Mouse (Mus musculus) cerebellum, postnatal 25 days (tissue): ENCODE data around the gene Gm5105.

Experiments
- DNase-seq, 2 experiments: peaks; one replicate each; pipeline ENCODE4 v3.0.0; 2021; ENCODE audit warnings: mixed read lengths in 2 of 2

The Gm5105 gene

GRCm38 (mm10) chr3:138066348-138066856 is 786 bp downstream of the Gm5105 start:
- DNase-seq: peak; percentile 36 to 47

GRCm38 (mm10) chr3:138065930-138066329 is 1.3 kb downstream of the Gm5105 start:
- DNase-seq: no peak

GRCm38 (mm10) chr3:138064732-138065645 is 2.2 kb downstream of the Gm5105 start, which contains the start of gene 1110002E22Rik:
Gene 1110002E22Rik (plus strand): TSS chr3:138065052.
- DNase-seq: peak in 1 of 2 experiments; percentile 20

DNA sequence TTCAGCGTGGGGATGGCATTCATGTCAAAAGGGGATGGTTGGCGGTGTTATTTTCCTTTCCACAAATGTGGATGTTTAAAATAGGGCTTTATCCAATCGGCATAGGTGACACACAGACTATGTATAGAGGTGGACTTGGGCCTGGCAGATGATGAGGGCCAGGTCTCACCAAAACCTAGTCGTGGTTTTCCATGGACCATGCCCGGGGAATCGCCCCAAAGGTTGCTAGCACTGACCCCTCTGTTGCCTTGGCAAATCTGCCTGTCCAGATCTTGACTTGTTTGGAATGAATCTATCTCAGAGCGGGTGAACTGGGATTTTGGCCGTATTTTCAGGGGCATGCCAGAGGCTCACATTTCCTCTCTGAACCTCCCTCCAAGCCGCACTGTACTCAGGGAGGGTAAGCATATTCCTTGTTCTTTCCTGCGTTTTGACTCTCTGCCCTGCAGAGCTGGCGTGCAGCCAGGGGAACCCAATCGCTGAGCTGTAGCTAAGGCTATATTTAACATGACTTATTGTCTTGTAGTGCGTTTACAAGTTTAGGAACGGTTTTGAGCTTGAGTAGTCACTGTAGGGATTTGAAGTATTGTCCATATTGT is 3.4 kb downstream of the Gm5105 start:
- peak; percentile 67 to 80 for DNase-seq

DNA sequence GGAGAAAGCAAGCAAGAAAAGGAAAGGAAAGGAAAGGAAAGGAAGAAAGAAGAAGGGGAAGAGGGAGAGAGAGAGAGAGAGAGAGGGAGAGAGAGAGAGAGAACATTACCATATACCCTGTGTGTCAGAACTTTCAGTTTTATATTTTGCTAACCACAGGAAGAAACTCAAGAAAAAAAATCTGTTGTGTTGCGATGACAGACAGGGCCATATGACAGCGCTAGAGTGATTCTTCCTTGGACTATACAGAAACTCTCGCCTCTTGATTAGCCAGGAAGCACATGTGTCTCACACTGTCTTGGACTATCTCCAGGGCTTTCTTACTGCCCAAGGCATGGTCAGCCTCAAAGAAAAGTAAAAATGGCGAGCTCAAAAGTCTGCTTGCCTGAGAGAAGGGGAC is 4.5 kb downstream of the Gm5105 start:
- no peak for DNase-seq

DNA sequence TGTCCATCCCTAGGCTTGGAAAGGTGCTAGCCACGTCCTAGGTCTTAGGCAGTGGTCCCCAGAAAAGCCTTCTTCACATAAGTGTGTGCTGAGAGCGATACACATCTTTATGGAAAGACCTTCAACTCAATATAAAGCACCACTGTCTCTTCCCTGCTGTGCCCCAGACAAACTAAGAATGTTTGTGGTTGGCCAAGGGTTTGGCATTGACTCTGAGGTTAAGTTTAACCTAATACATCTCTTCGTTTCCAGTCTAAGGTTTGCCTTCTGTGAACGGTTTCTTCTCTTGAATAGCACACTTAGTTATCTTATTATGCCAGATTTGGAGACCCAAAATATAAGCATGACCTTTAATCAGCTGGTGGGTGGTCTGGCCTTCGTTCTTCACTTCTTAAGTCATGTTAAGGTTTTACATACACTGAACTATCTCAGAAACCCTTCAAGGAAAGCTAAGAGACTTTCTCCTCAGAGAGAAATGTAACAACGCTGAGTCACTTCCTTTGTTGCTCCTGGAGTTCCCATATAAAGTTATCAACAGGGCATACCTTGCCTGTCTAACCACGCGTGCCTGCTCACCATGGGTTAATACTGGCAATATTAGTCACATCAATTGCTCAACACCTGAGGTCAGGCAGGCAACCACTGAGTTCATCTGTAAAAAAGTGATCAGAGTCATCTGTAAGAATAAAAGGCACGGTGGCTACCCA is 5.8 kb downstream of the Gm5105 start:
- DNase-seq: no peak

DNA sequence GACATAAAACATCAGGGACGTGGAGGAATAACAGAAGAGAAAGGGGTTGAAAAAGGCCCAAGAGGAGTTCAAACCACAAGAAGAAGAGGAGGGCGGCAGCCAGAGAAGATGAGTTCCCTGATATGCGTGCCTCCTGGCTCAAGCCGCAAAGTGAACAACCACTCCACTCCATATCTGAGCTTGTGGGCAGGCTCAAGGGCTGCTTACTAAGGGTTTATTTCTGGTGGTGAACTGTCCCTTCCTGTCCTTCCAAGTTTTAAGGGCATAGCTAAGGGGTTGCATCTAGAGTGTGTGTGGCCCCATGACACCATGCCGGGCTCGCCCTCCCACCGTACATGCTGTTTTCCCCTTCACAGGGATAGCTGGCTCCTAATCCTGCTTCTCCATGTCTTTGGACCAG is 6.8 kb downstream of the Gm5105 start:
- no peak for DNase-seq

DNA sequence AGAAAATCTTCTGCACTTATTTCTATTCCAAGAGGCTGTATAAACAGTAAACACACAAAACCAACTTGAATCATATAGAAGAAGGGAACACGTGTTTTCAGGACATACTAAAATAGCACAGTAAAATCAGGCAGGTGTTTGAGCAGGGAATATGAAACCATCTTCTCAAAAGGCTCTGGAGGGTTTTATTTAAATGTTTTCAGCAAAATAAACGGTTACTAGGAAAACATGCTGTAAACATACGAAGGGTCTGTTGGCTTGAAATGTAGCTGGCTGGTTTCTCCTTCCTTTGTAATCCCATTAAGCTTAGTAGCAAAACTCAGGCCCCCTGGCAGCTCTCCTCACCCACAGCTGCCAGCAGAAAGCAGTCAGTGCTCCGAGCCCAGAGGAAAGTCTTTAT is 9.0 kb downstream of the Gm5105 start:
- DNase-seq: no peak

DNA sequence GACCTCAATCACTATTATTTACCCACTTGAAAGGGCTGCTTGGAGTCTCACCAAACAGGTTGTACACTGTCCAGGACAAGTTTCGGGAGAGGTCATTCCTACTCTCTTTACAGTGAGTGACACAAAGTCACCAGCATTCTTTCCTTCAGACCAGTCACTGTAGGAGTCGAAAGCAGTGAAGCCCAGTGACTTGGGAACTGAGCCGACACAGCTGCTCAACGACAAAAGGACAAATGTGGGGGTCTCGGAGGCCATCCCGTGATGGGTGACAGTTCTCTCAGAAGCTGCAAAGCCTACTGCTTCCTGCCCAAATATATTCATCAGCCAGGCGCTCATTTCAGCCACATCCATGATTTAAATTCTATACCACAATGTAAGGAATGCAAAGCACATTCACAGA is 10.2 kb downstream of the Gm5105 start:
- DNase-seq: no peak

- peak; percentile 25 to 38 for DNase-seq
Observed at GRCm38 (mm10) chr3:138053969-138054368, 13.2 kb downstream of the Gm5105 start.

DNA sequence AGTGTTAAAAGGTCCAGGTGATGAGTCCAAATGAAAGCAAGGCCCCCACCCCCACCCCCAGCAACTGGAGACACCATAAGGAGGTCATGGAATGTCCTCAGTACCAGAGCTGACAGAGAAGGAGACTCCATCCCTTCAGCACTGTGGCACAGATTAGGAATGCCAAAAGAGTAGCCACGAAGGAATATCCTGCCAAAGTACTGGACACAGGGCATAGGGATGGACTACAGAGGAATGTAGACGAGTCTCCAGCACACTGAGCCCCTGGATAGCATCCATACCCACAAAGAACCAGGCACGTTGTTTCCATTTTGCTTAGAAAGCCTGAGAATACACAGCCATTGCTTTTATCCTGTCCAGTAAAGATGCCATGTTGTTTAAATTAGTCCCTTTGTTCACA is 15.8 kb downstream of the Gm5105 start:
- no peak for DNase-seq

GRCm38 (mm10) chr3:138050772-138051171 is 16.4 kb downstream of the Gm5105 start:
- DNase-seq: no peak

DNA sequence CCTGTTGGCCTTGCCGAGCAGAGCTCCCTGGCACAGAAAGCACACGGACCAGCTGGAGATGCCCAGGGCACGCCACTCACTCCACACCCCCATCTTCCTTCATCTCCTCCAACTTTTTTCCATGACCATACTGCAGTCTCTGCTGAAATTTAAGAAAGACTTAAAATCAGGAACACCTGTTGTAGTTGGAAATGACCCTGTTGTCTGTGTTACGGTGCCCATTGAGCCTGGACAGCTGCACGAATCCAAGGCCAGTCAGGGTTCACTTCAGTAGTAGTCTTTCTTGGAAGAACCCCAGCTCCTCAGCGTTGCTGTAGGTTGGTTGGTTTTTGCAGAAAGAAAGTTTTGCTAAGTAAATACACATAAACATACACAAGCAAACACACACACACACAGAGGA is 17.6 kb downstream of the Gm5105 start:
- DNase-seq: no peak

DNA sequence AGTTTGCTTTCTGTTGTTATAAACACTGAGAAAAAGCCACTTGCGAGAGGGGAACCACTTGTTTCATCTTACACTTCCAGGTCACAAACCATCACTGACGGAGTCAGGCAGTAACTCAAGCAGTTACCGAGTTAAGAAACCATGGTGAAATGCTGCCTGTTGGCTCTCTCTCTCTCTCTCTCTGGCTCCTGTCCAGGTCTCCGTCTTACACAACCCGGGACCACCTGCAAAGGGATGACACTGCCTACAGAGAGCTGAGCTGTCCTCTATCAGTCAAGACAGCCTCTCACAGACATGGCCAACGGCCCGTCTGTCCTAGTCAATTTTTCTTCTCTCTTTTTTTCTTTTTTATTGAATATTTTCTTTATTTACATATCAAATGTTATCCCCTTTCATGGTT is 23.9 kb downstream of the Gm5105 start:
- peak in 1 of 2 experiments; percentile 14 for DNase-seq

- no peak for DNase-seq
Observed at GRCm38 (mm10) chr3:138041591-138042301, 25.4 kb downstream of the Gm5105 start.

DNA sequence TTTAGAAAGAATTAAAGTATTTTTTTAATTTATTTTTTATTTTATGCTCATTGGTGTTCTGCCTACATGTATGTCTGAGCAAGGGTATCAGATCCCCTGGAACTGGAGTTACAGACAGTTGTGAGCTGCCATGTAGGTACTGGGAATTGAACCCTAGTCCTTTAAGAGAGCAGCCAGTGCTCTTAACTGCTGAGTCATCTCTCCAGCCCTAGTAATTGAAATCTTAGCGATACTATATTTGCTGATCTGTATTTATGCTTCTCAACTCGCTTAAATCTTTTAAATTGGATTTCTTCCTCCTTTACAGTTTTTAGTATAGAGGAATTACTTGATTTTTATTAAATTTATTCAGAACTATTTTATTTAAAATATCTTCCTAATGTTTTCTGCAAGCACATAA is 26.2 kb downstream of the Gm5105 start:
- DNase-seq: no peak

- DNase-seq: no peak
Observed at GRCm38 (mm10) chr3:138033986-138034385, 33.2 kb downstream of the Gm5105 start.

DNA sequence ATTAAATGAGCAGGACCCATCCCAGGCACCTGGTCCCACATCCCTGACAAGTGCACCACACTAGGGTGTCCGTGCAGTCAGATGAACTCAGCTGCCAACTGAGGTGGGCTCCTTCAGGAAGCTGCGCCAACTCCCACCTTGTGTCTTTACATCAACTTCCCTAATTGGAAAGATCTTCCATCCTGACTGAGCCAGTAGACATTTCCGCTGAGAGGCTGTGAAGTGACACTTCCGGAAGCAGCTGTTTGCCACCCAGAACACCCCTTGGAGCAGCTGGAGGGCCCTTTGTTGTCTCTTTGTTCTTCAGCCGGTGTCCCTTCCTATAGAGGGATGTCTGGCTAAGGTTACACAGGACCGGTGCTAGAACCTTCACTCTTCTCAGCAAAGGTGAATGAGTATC is 36.6 kb downstream of the Gm5105 start:
- no peak for DNase-seq

GRCm38 (mm10) chr3:138029351-138029750 is 37.8 kb downstream of the Gm5105 start:
- DNase-seq: peak; percentile 86 to 90

DNA sequence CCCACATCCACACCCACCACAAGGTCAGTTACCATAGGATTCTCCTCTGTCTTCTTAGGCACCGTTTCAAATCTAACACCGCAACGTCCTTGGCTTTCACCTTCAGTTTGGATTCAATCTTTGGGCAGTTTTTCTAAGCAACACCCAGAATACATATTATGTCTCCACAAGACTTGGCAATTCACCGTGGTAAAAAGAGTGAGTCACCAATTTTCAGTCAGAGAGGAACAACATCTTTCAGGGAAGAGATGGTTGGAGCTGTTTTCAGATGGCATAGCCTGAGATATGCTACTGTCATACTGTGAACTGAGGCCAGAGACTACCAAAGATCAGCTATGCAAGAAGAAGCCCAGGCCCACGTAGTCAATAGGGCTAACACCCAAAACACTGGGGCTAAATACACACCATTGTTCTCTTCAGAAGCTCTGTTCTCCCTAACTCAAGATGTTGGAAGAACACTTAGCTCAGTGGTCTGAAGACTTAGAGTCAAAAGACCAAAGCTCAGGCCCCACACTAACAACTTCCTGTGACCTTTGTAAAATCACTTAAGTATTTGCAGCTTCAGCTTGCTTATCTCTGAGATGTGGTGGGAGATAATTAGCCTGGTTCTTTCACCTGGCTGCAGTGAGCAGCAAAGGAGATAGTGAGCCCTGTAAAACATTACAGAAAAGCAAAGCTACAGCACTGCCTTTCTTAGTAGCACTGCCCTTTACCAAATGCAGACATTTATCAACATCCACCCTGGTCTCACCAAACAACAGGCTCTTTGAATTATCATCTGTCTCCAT is 39.4 kb downstream of the Gm5105 start:
- DNase-seq: no peak

DNA sequence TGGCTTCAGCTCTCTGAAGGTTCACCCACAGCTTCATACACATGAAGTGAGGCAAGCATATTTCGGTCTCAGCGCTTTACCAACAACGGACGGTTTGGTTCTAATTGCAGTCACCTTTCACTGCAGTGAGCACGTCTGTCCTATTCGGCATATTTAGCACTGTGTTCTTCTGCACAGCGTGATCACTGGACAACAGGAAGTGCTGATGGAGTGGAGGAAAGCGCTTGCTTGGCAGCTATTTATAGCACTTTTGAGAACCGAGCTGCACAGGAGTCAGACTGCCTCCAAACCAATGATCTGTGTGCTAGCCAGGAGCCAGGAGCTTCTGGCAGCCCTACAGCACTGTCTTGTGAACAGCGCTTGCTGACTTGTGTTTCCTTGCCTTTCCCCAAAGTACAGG is 40.9 kb downstream of the Gm5105 start:
- DNase-seq: peak; percentile 85 to 89

DNA sequence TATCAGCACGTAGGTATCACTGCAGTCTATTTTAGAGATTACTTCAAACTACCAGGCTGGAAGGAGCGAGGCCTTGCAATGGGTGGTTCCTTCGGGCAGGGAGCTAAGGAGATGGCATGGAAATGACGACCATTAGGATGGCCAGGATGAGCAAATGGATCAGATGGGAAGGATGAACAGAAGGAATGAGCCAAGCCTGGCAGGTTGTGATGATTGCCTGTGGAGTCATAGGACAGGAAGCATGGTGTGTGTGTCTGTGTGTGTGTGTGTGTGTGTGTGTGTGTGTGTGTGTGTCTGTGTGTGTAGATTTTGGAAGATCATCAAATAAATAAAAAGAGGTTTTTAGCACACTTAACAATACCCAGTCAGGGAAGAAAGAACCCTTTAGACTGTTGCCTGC is 44.5 kb downstream of the Gm5105 start:
- peak in 1 of 2 experiments; percentile 15 for DNase-seq
